Comparison of ENCODE assay signal across 8 mouse cellular contexts in genomic region chr2:145887937-145888765, GRCm38 (mm10). TPM values are rescaled to one million over a fixed set of nuclear protein-coding genes. Genes with fewer than 3 reads are reported as not detected.
A peak's percentile ranks its signal among the peaks of the same experiment; 100 is the strongest.
DNase-seq lines count a peak whose midpoint lies in the region; ATAC-seq and TF ChIP-seq lines count a peak whose summit lies in the region.
"Had no signal": no experiment of that assay in that cellular context is flagged by ENCODE, and none has a peak within 500 bp of the region (broad histone marks: within the 10 kb centered on the region; RNA-seq: fewer than 3 reads in every experiment).

No protein-coding gene starts in this region.

- no peak overlapping the region for H3K4me3 ChIP-seq in thymus, adult 2 months (ENCODE audit: control insufficient read depth, insufficient read depth, low read length)
- H3K4me3 ChIP-seq in heart, embryonic 11.5 days (ENCODE audit: low read depth, low read length), result no peak overlapping the region
- H3K4me3 ChIP-seq in lung, postnatal 0 days (ENCODE audit: low read depth, low read length), result no peak overlapping the region

- H3K27me3 ChIP-seq in thymus, adult 2 months (ENCODE audit: control insufficient read depth, insufficient read depth, low read length), result no peaks in the 10 kb centered on the region
- no peaks in the 10 kb centered on the region for H3K27me3 ChIP-seq in heart, embryonic 11.5 days (ENCODE audit: control insufficient read depth, insufficient read depth, low read length)
- no peaks in the 10 kb centered on the region for H3K27me3 ChIP-seq in lung, postnatal 0 days (replicated peaks; ENCODE audit: insufficient read depth, low read length)

- peak; percentile 57 for ATAC-seq in heart, embryonic 11.5 days (replicated peaks; ENCODE audit: insufficient number of reproducible peaks, low FRiP score, low TSS enrichment)
- ATAC-seq in lung, postnatal 0 days, result peak; percentile 82
- no peak for ATAC-seq in erythroblast, adult 5-6 weeks (replicated peaks; ENCODE audit: low FRiP score, poor library complexity, severe bottlenecking)

- H3K4me1 ChIP-seq in thymus, adult 2 months (replicated peaks; ENCODE audit: control insufficient read depth, insufficient read depth, low read length), result no peaks in the 10 kb centered on the region
- H3K4me1 ChIP-seq in heart, embryonic 11.5 days (ENCODE audit: control insufficient read depth, insufficient read depth, low read length), result peaks cover 36% of the 10 kb centered on the region
- peaks cover 17% of the 10 kb centered on the region; the same call in 1 of the 2 replicates for H3K4me1 ChIP-seq in lung, postnatal 0 days (ENCODE audit: insufficient read depth, low read depth, low read length)

- H3K27ac ChIP-seq in thymus, adult 2 months (ENCODE audit: control insufficient read depth, insufficient read depth, low read length), result peak overlapping the region; percentile 18; the same call in 1 of the 2 replicates
- peak overlapping the region; percentile 95 for H3K27ac ChIP-seq in heart, embryonic 11.5 days (ENCODE audit: low read depth, low read length)
- peak overlapping the region; percentile 83 for H3K27ac ChIP-seq in lung, postnatal 0 days (ENCODE audit: low read length)

- H3K4me2 ChIP-seq in heart, embryonic 11.5 days, result peak overlapping the region; percentile 25
- no peak overlapping the region for H3K4me2 ChIP-seq in lung, postnatal 0 days (replicated peaks; ENCODE audit: low read depth, low read length)

- no peak overlapping the region for H3K9ac ChIP-seq in heart, embryonic 11.5 days (ENCODE audit: low read depth, low read length)
- H3K9ac ChIP-seq in lung, postnatal 0 days (replicated peaks; ENCODE audit: low read depth), result no peak overlapping the region

- no peaks in the 10 kb centered on the region for H3K36me3 ChIP-seq in thymus, adult 2 months (ENCODE audit: control insufficient read depth, insufficient read depth, low read length)
- H3K36me3 ChIP-seq in heart, embryonic 11.5 days (ENCODE audit: control insufficient read depth, insufficient read depth, low read length), result 0 out of 2 replicates have a peak, but pooled peaks cover 3% of the 10 kb centered on the region
- H3K36me3 ChIP-seq in lung, postnatal 0 days (ENCODE audit: insufficient read depth, low read length), result peaks cover 36% of the 10 kb centered on the region

- no peak for DNase-seq in thymus, adult 2 months
- no peak for DNase-seq in thymus, postnatal 10 days (ENCODE audit: low spot score in 2 of 2)
- DNase-seq in embryo, embryonic 11 days, result peak; percentile 62
- peak; percentile 57 to 67 for DNase-seq in kidney, postnatal 4 days
- DNase-seq in lung, postnatal 0 days (ENCODE audit: low spot score), result peak; percentile 91

- no peak for TF ChIP-seq CTCF in thymus, adult 2 months (IDR thresholded peaks at IDR 0.05; ENCODE audit: borderline replicate concordance, control insufficient read depth, extremely low read depth, insufficient read depth, low read length, poor library complexity)
- peak; percentile 80 for TF ChIP-seq CTCF in lung, postnatal 0 days (IDR thresholded peaks at IDR 0.05)

- WGBS in thymus, adult 2 months, result 58% methylated on average over 14 of the region's 14 CpGs
- 29% methylated on average over 14 of the region's 14 CpGs for WGBS in heart, embryonic 11.5 days (ENCODE audit: insufficient replicate concordance)
- WGBS in lung, postnatal 0 days, result 41% methylated on average over 14 of the region's 14 CpGs

- peak; percentile 49 for TF ChIP-seq EP300 in lung, postnatal 0 days (IDR thresholded peaks at IDR 0.05)

- H3K9me3 ChIP-seq in heart, embryonic 11.5 days (replicated peaks; ENCODE audit: control insufficient read depth, low read length), result no peaks in the 10 kb centered on the region
- no peaks in the 10 kb centered on the region for H3K9me3 ChIP-seq in lung, postnatal 0 days (ENCODE audit: low read length)

- no peak for TF ChIP-seq POLR2A in thymus, adult 2 months (IDR thresholded peaks at IDR 0.05; ENCODE audit: control insufficient read depth, extremely low read depth, insufficient read depth, low read length, poor library complexity)

RNA-seq across cellular contexts. Expression of gene Naa20, which starts 13.7 kb away (rescaled TPM):
- 28.5 and 30.1 TPM in 2 replicates for polyA plus RNA-seq in thymus, adult 2 months (2012; rRNA removed)
- 185 and 189 TPM in 2 replicates for polyA plus RNA-seq in heart, embryonic 11.5 days (2014; fragmentation: Nextera tagmentation; extraction: Ambion mirVana)
- polyA plus RNA-seq in lung, postnatal 0 days (2015; fragmentation: Nextera tagmentation; extraction: Ambion mirVana), result 108 and 118 TPM in 2 replicates
- 9.2 and 24.0 TPM in 2 replicates for total RNA-seq in erythroblast, adult 5-6 weeks (2015; ENCODE audit: low replicate concordance)
- total RNA-seq in erythroblast, adult 5-6 weeks (2017; ENCODE audit: low replicate concordance), result 11.8 and 22.2 TPM in 2 replicates

RNA-seq across cellular contexts. Expression of gene Cfap61, which starts 46.4 kb away (rescaled TPM):
- polyA plus RNA-seq in thymus, adult 2 months (2012; rRNA removed), result 0.23 TPM in 1 of 2 replicates, not detected in the other
- polyA plus RNA-seq in heart, embryonic 11.5 days (2014; fragmentation: Nextera tagmentation; extraction: Ambion mirVana), result 0.10 and 1.1 TPM in 2 replicates
- 2.2 and 4.9 TPM in 2 replicates for polyA plus RNA-seq in lung, postnatal 0 days (2015; fragmentation: Nextera tagmentation; extraction: Ambion mirVana)
- total RNA-seq in erythroblast, adult 5-6 weeks (2015; ENCODE audit: low replicate concordance), result not detected in 2 replicates
- not detected in 2 replicates for total RNA-seq in erythroblast, adult 5-6 weeks (2017; ENCODE audit: low replicate concordance)
- total RNA-seq: gastrocnemius, postnatal 4 days had no signal

RNA-seq across cellular contexts. Expression of gene Crnkl1, which starts 46.7 kb away (rescaled TPM):
- polyA plus RNA-seq in thymus, adult 2 months (2012; rRNA removed), result 20.2 and 30.9 TPM in 2 replicates
- polyA plus RNA-seq in heart, embryonic 11.5 days (2014; fragmentation: Nextera tagmentation; extraction: Ambion mirVana), result 20.4 and 23.5 TPM in 2 replicates
- 20.2 and 20.7 TPM in 2 replicates for polyA plus RNA-seq in lung, postnatal 0 days (2015; fragmentation: Nextera tagmentation; extraction: Ambion mirVana)
- 13.3 and 35.5 TPM in 2 replicates for total RNA-seq in erythroblast, adult 5-6 weeks (2015; ENCODE audit: low replicate concordance)
- 70.3 and 93.8 TPM in 2 replicates for total RNA-seq in erythroblast, adult 5-6 weeks (2017; ENCODE audit: low replicate concordance)

Comparison
In these comparisons a context has a peak if more than half of its experiments do, and no peak if none do; other contexts are left out.
1. DNase-seq: peak in embryo, embryonic 11 days (single experiment), kidney, postnatal 4 days (2 of 2) and lung, postnatal 0 days (single experiment); none in thymus, adult 2 months (single experiment) and thymus, postnatal 10 days (0 of 2).
2. H3K27ac ChIP-seq: peak in every context shown above with its lines; median percentile 95 in heart, embryonic 11.5 days; 83 in lung, postnatal 0 days; 18 in thymus, adult 2 months.